Mouse (Mus musculus): Measurements from ENCODE around the gene Tmco4.

DNA sequence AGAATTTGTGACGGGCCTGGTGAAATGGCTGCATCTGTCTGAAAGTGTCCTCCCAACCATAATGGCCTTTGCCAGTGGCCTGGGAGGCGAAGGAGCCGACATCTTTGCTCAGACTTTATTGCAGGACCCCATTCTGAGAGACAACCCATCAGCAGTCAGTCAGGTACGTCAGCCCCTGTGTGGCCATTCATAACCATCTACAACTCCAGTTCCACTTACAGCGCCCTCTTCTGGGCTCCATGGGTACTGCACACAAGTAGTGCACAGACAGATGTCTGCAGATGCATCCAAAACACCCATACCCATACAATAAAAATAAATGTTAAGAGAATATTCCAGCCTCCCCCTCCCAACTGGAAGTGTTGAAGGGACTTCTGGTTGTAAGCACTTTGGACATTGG lies 23.7 kb downstream of the Tmco4 start:
- TF ChIP-seq CTCF (IDR thresholded peaks at IDR 0.05; ENCODE audit: low read depth) (peak; percentile 67), EP300 (IDR thresholded peaks at IDR 0.05; ENCODE audit: low read depth) (no peak)

Measured in liver, postnatal 0 days (tissue).